Mouse (Mus musculus) left cerebral cortex, adult 2 months (tissue): ENCODE data around the gene Ccna2. TPM values are rescaled to one million over a fixed set of nuclear protein-coding genes. Genes with fewer than 3 reads are reported as not detected.
A peak's percentile ranks its signal among the peaks of the same experiment; 100 is the strongest.
"Not testable (repeated sequence)": the region's sequence is repeated elsewhere in the genome, so short reads cannot be mapped to it uniquely, and the experiment has no call there.

Experiments used
- DNase-seq, 2 experiments: peaks; one replicate each; pipeline ENCODE4 v3.0.0; 2021 to 2022; ENCODE audit warnings: low spot score in 2 of 2, mixed read lengths in 1 of 2; ENCODE audit errors: extremely low spot score in 1 of 2
- H3K27ac ChIP-seq: fragments of 200-600 bp; 2 replicates; pipeline ENCODE4 v1.8.1; 2022
- H3K4me3 ChIP-seq: fragments of 200-600 bp; 2 replicates; pipeline ENCODE4 v1.8.1; 2022
- CTCF ChIP-seq: fragments of 200-600 bp; IDR thresholded peaks from 2 replicates; pipeline ENCODE4 v1.8.1; 2022; ENCODE audit warnings: antibody characterized with exemption, mild to moderate bottlenecking, moderate library complexity
- intact Hi-C: fragments of 180-260 bp; cut with DNase I; formaldehyde crosslinking; loops from one replicate; pipeline ENCODE4 v1.15.1; 2025
- long read RNA-seq, 2 experiments: library from polyadenylated mRNA; stranded (forward); transcript quantifications; one replicate each; pipeline ENCODE4 v2.0.0; 2021; ENCODE audit warnings: borderline mapping rate in 2 of 2
- total RNA-seq, 2 experiments: library from RNA; stranded (reverse); gene quantifications; 2 replicates each; pipeline ENCODE4 v1.2.3; 2021

Gene Ccna2
- total RNA-seq, result 1 to 10 TPM in 1 of 2 experiments, under 1 TPM in 1; 0.63 to 1.1 TPM
- long read RNA-seq, experiment 1, result 0 reads
- long read RNA-seq, experiment 2, result 0 reads

- DNase-seq, result peak; percentile 97 to 98
- H3K4me3 ChIP-seq, result peak within 1 kb of the TSS; percentile 61
- intact Hi-C loops, result loop anchor here (1.0 kb wide), 1 partner anchor 20 kb away; the partner anchor contains the start of gene Exosc9
- peak within 1 kb of the TSS; percentile 69 for H3K27ac ChIP-seq
- TF ChIP-seq CTCF, result peak; percentile 60
These were observed at the start of gene Ccna2 for GRCm38 (mm10) chr3:36571827-36572378. TSS of gene Ccna2 (minus strand) at chr3:36572150.

GRCm38 (mm10) chr3:36618181-36618580, 46.2 kb upstream of the Ccna2 start:
- Histone ChIP-seq H3K27ac (no peak overlapping the region), H3K4me3 (no peak overlapping the region)
- TF ChIP-seq CTCF, result no peak
- DNase-seq, result no peak
- intact Hi-C loops, result no loop called here

- no peak overlapping the region for H3K27ac ChIP-seq
- peak overlapping the region; percentile 72; the same call in 1 of the 2 replicates for H3K4me3 ChIP-seq
- intact Hi-C loops, result no loop called here
- TF ChIP-seq CTCF, result no peak
- peak in 1 of 2 experiments; percentile 13 for DNase-seq
These were observed 41.9 kb upstream of the Ccna2 start for GRCm38 (mm10) chr3:36613908-36614255.

GRCm38 (mm10) chr3:36613202-36613907, 41.4 kb upstream of the Ccna2 start, which contains the start of gene Bbs7:
TSS of gene Bbs7 (minus strand) at chr3:36613477.
- H3K27ac ChIP-seq, result peak within 1 kb of the TSS; percentile 75
- intact Hi-C loops, result no loop called here
- no peak for TF ChIP-seq CTCF
- peak; percentile 95 for DNase-seq
- H3K4me3 ChIP-seq, result peak within 1 kb of the TSS; percentile 72

GRCm38 (mm10) chr3:36612687-36613086, 40.7 kb upstream of the Ccna2 start:
- DNase-seq, result no peak
- no peak for TF ChIP-seq CTCF
- peak overlapping the region; percentile 72 for H3K4me3 ChIP-seq
- H3K27ac ChIP-seq, result peak overlapping the region; percentile 75
- intact Hi-C loops, result no loop called here

- no peak overlapping the region for H3K27ac ChIP-seq
- no peak overlapping the region for H3K4me3 ChIP-seq
- no peak for TF ChIP-seq CTCF
- intact Hi-C loops, result no loop called here
- DNase-seq, result no peak
These were observed 34.2 kb upstream of the Ccna2 start for GRCm38 (mm10) chr3:36605894-36606783.

- H3K27ac ChIP-seq, intact Hi-C loops, H3K4me3 ChIP-seq, DNase-seq: not testable (repeated sequence)
- peak; percentile 17; the same call in 1 of the 2 replicates for TF ChIP-seq CTCF
These were observed 27.8 kb upstream of the Ccna2 start for GRCm38 (mm10) chr3:36599773-36600172.

GRCm38 (mm10) chr3:36598811-36599210, 26.9 kb upstream of the Ccna2 start:
- no peak for TF ChIP-seq CTCF
- Histone ChIP-seq H3K4me3 (no peak overlapping the region), H3K27ac (no peak overlapping the region)
- intact Hi-C loops, result no loop called here
- no peak for DNase-seq

- intact Hi-C loops, result no loop called here
- no peak for DNase-seq
- Histone ChIP-seq H3K4me3 (peak overlapping the region; percentile 61), H3K27ac (no peak overlapping the region)
- no peak for TF ChIP-seq CTCF
These were observed 556 bp downstream of the Ccna2 start for GRCm38 (mm10) chr3:36571361-36571826.

- intact Hi-C loops, result no loop called here
- H3K4me3 ChIP-seq, result no peak overlapping the region
- TF ChIP-seq CTCF, result no peak
These were observed 2.1 kb downstream of the Ccna2 start for GRCm38 (mm10) chr3:36569836-36570235.

GRCm38 (mm10) chr3:36563666-36564065, 8.3 kb downstream of the Ccna2 start:
- TF ChIP-seq CTCF, result no peak
- intact Hi-C loops, result no loop called here
- DNase-seq, result no peak
- no peak overlapping the region for H3K27ac ChIP-seq
- no peak overlapping the region for H3K4me3 ChIP-seq

More at GRCm38 (mm10) chr3:36569836-36570235, 2.1 kb downstream of the Ccna2 start:
- DNase-seq, result no peak
- H3K27ac ChIP-seq, result no peak overlapping the region
